Comparison of ENCODE assay signal across 23 mouse cellular contexts in genomic region chr15:87723455-87723986, GRCm38 (mm10).
DNase-seq lines count a peak whose midpoint lies in the region; ATAC-seq and TF ChIP-seq lines count a peak whose summit lies in the region.
"Had no signal": no experiment of that assay in that cellular context is flagged by ENCODE, and none has a peak within 500 bp of the region (broad histone marks: within the 10 kb centered on the region; RNA-seq: fewer than 3 reads in every experiment).

No protein-coding gene starts in this region.

- TF ChIP-seq POLR2A in myocyte (IDR thresholded peaks at IDR 0.05; ENCODE audit: insufficient read length, low read depth) = no peak

- no peak overlapping the region for H3K9ac ChIP-seq in embryonic facial prominence, embryonic 14.5 days (ENCODE audit: low read depth, low read length)
- H3K9ac ChIP-seq: forebrain, embryonic 15.5 days had no signal

- TF ChIP-seq CTCF in left cerebral cortex, adult 2 months (IDR thresholded peaks at IDR 0.05) = no peak
- TF ChIP-seq CTCF in C2C12 (IDR thresholded peaks at IDR 0.05; ENCODE audit: control insufficient read depth, insufficient read depth, insufficient read length) = no peak

- H3ac ChIP-seq in C2C12 (ENCODE audit: control insufficient read depth, insufficient read length, low read depth) (no peak overlapping the region), myocyte (ENCODE audit: control insufficient read depth, insufficient read length) (no peak overlapping the region)

- peak; percentile 11 for DNase-seq in embryonic facial prominence, embryonic 14.5 days (ENCODE audit: low spot score)
- DNase-seq in embryonic facial prominence, embryonic 10.5 days (ENCODE audit: low spot score) = no peak
- peak; percentile 8 for DNase-seq in left cerebral cortex, postnatal 4 days
- DNase-seq in left cerebral cortex, adult 2 months (ENCODE audit: extremely low spot score in 1 of 2, low spot score in 2 of 2) = no peak
- no peak for DNase-seq in right cerebral cortex, postnatal 10 days (ENCODE audit: low spot score in 2 of 2)
- no peak for DNase-seq in thymus, postnatal 36 days
- DNase-seq: adrenal gland, postnatal 25 days; cerebellum, adult 11 months; gastrocnemius, postnatal 14 days; heart, adult 2 months; heart, postnatal 4 days; kidney, adult 18-20 months; layer of hippocampus, postnatal 36 days; lung, adult 18-20 months; lung, postnatal 14 days; thymus, postnatal 25 days had no signal

- no peak for ATAC-seq in embryonic facial prominence, embryonic 14.5 days (ENCODE audit: low read depth)
- ATAC-seq: forebrain, embryonic 15.5 days had no signal

- H3K79me2 ChIP-seq in C2C12 (ENCODE audit: control insufficient read depth, insufficient read depth) = peaks cover 24% of the 10 kb centered on the region
- no peaks in the 10 kb centered on the region for H3K79me2 ChIP-seq in myocyte (ENCODE audit: control insufficient read depth, insufficient read depth)

- H3K4me1 ChIP-seq in embryonic facial prominence, embryonic 14.5 days (ENCODE audit: control insufficient read depth, insufficient read depth, low read length) = no peaks in the 10 kb centered on the region
- H3K4me1 ChIP-seq in embryonic facial prominence, embryonic 10.5 days = peaks cover 5% of the 10 kb centered on the region; the same call in 1 of the 2 replicates

- WGBS in embryonic facial prominence, embryonic 14.5 days = 70% methylated on average over 5 of the region's 5 CpGs
- WGBS in embryonic facial prominence, embryonic 10.5 days = 80% methylated on average over 5 of the region's 5 CpGs

- intact Hi-C loops in left cerebral cortex, postnatal 4 days (cut with DNase I) = no loop called here
- intact Hi-C loops in left cerebral cortex, adult 2 months (cut with DNase I) = no loop called here

- no peak overlapping the region for H3K4me3 ChIP-seq in embryonic facial prominence, embryonic 14.5 days (ENCODE audit: low read depth, low read length)
- H3K4me3 ChIP-seq in embryonic facial prominence, embryonic 10.5 days = no peak overlapping the region
- no peak overlapping the region for H3K4me3 ChIP-seq in left cerebral cortex, adult 2 months
- H3K4me3 ChIP-seq in C2C12 (ENCODE audit: insufficient read depth, poor library complexity, severe bottlenecking) (no peak overlapping the region), myocyte (no peak overlapping the region)
- H3K4me3 ChIP-seq: erythroblast, embryonic 14.5 days; forebrain, embryonic 15.5 days; heart, adult 2 months had no signal

- H3K79me3 ChIP-seq in C2C12 (ENCODE audit: low read depth) = peaks cover 10% of the 10 kb centered on the region

- H3K9me3 ChIP-seq in embryonic facial prominence, embryonic 14.5 days (ENCODE audit: control insufficient read depth, low read length) = no peaks in the 10 kb centered on the region
- H3K9me3 ChIP-seq in embryonic facial prominence, embryonic 10.5 days = no peaks in the 10 kb centered on the region
- H3K9me3 ChIP-seq: forebrain, embryonic 15.5 days had no signal

- H3K27me3 ChIP-seq in embryonic facial prominence, embryonic 14.5 days (replicated peaks; ENCODE audit: control insufficient read depth, insufficient read depth, low read length) = no peaks in the 10 kb centered on the region
- no peaks in the 10 kb centered on the region for H3K27me3 ChIP-seq in embryonic facial prominence, embryonic 10.5 days (replicated peaks; ENCODE audit: low read depth, poor library complexity, severe bottlenecking)
- H3K27me3 ChIP-seq in C2C12 (ENCODE audit: control insufficient read depth, insufficient read depth, insufficient read length) = no peaks in the 10 kb centered on the region
- no peaks in the 10 kb centered on the region for H3K27me3 ChIP-seq in myocyte (ENCODE audit: control insufficient read depth, insufficient read depth, insufficient read length)
- H3K27me3 ChIP-seq: forebrain, embryonic 15.5 days had no signal

- H3K4me2 ChIP-seq in embryonic facial prominence, embryonic 14.5 days (ENCODE audit: low read depth, low read length) = no peak overlapping the region
- no peak overlapping the region for H3K4me2 ChIP-seq in myocyte (ENCODE audit: low read depth)
- H3K4me2 ChIP-seq: forebrain, embryonic 15.5 days; liver, embryonic 11.5 days had no signal

- no peaks in the 10 kb centered on the region for H3K36me3 ChIP-seq in embryonic facial prominence, embryonic 14.5 days (ENCODE audit: control insufficient read depth, insufficient read depth, low read length)
- 0 out of 2 replicates have a peak, but pooled peaks cover 3% of the 10 kb centered on the region for H3K36me3 ChIP-seq in embryonic facial prominence, embryonic 10.5 days (replicated peaks)
- H3K36me3 ChIP-seq in C2C12 (ENCODE audit: control insufficient read depth, insufficient read depth) (peaks cover 56% of the 10 kb centered on the region), myocyte (ENCODE audit: control insufficient read depth, insufficient read depth) (no peaks in the 10 kb centered on the region)
- H3K36me3 ChIP-seq: forebrain, embryonic 15.5 days; G1E had no signal

- H3K27ac ChIP-seq in embryonic facial prominence, embryonic 14.5 days (replicated peaks; ENCODE audit: low read depth, low read length) = no peak overlapping the region
- H3K27ac ChIP-seq in embryonic facial prominence, embryonic 10.5 days (replicated peaks) = no peak overlapping the region
- H3K27ac ChIP-seq in left cerebral cortex, adult 2 months = no peak overlapping the region
- H3K27ac ChIP-seq: forebrain, embryonic 15.5 days; heart, adult 2 months; kidney, postnatal 0 days had no signal

TF ChIP-seq in C2C12, 6 proteins besides CTCF, POLR2A, EP300 and RAD21:
- TF ChIP-seq MYOD1 (IDR thresholded peaks at IDR 0.05; ENCODE audit: control insufficient read depth, insufficient read length, low read depth) = peak; percentile 78
- TF ChIP-seq MAX (IDR thresholded peaks at IDR 0.05) = no peak
TF ChIP-seq in C2C12: peak in this region for 1.

TF ChIP-seq in myocyte, 11 proteins besides CTCF, POLR2A, EP300 and RAD21:
- TF ChIP-seq MYOD1 (IDR thresholded peaks at IDR 0.05; ENCODE audit: control insufficient read depth in 1 of 3, insufficient read length in 2 of 3, low read depth in 2 of 3) = peak in 2 of 3 experiments; percentile 93 to 98
- no peak for TF ChIP-seq MAX (IDR thresholded peaks at IDR 0.05; ENCODE audit: low read depth)
- peak in 2 of 3 experiments; percentile 29 to 63 for TF ChIP-seq MYOG (IDR thresholded peaks at IDR 0.05; ENCODE audit: control insufficient read depth in 1 of 3, insufficient read depth in 1 of 3, insufficient read length in 2 of 3, low read depth in 2 of 3)
TF ChIP-seq in myocyte: peak in this region for 2.

Comparison
In these comparisons a context has a peak if more than half of its experiments do, and no peak if none do; other contexts are left out.
1. DNase-seq: peak in embryonic facial prominence, embryonic 14.5 days (single experiment) and left cerebral cortex, postnatal 4 days (single experiment); none in embryonic facial prominence, embryonic 10.5 days (single experiment), left cerebral cortex, adult 2 months (0 of 2), right cerebral cortex, postnatal 10 days (0 of 2) and thymus, postnatal 36 days (0 of 2).